Mouse (Mus musculus) kidney, postnatal 0 days (tissue): Measurements from ENCODE around the gene Dusp28. TPM values are rescaled to one million over a fixed set of nuclear protein-coding genes. Genes with fewer than 3 reads are reported as not detected.
A peak's percentile ranks its signal among the peaks of the same experiment; 100 is the strongest.

ENCODE experiments used
- ATAC-seq: fragments of 200-750 bp; cut with Nextera tagmentation; replicated peaks from 2 replicates; pipeline ENCODE4 v1.8.0; 2017; ENCODE audit warnings: low read depth, moderate number of reproducible peaks, moderate TSS enrichment, moderate library complexity; ENCODE audit not compliant: low FRiP score
- DNase-seq: peaks from one replicate; pipeline ENCODE4 v3.0.0-alpha.2; 2016; ENCODE audit warnings: low spot score
- H3K27ac ChIP-seq: fragments of 300-500 bp; sonication (generic); 2 replicates; pipeline ENCODE4 v1.5.1; 2014; ENCODE audit warnings: mild to moderate bottlenecking
- H3K27me3 ChIP-seq: fragments of 300-500 bp; sonication (generic); 2 replicates; pipeline ENCODE4 v1.6.1; 2014; ENCODE audit warnings: low read length, mixed read lengths; ENCODE audit not compliant: insufficient read depth
- H3K36me3 ChIP-seq: fragments of 300-500 bp; sonication (generic); 2 replicates; pipeline ENCODE4 v1.6.1; 2014; ENCODE audit warnings: low read length, mixed read lengths; ENCODE audit not compliant: insufficient read depth
- H3K4me1 ChIP-seq: fragments of 300-500 bp; sonication (generic); replicated peaks from 2 replicates; pipeline ENCODE4 v1.6.1; 2014; ENCODE audit warnings: antibody characterized with exemption, low read length, mixed read lengths; ENCODE audit not compliant: insufficient read depth
- H3K4me2 ChIP-seq: fragments of 300-500 bp; sonication (generic); 2 replicates; pipeline ENCODE4 v1.6.1; 2014; ENCODE audit warnings: mild to moderate bottlenecking, low read length, moderate library complexity, mixed read lengths
- H3K4me3 ChIP-seq: fragments of 300-500 bp; sonication (generic); replicated peaks from 2 replicates; pipeline ENCODE4 v1.5.1; 2014; ENCODE audit warnings: low read depth, low read length
- H3K9ac ChIP-seq: fragments of 300-500 bp; sonication (generic); 2 replicates; pipeline ENCODE4 v1.6.1; 2014; ENCODE audit warnings: low read depth, low read length
- H3K9me3 ChIP-seq: fragments of 300-500 bp; sonication (generic); replicated peaks from 2 replicates; pipeline ENCODE4 v1.6.1; 2016; ENCODE audit warnings: low read length, inconsistent platforms, mixed read lengths
- CTCF ChIP-seq: IDR thresholded peaks from 2 replicates; pipeline ENCODE4 v1.5.1; 2016; ENCODE audit warnings: antibody characterized with exemption, low read depth, mild to moderate bottlenecking, moderate library complexity
- WGBS: fragments of 180-500 bp; shearing (Covaris S2); extraction: QIAGEN DNeasy Blood & Tissue Kit; methylation state at CpG from one replicate; pipeline ENCODE4 v1.1.7; 2014; 5-methylcytosine and 5-hydroxymethylcytosine counted together
- polyA plus RNA-seq: library from polyadenylated mRNA; unstranded; fragments of >200 nt; fragmentation: Nextera tagmentation; extraction: Ambion mirVana; gene quantifications from 2 replicates; pipeline ENCODE4 v1.2.1, GENCODE M21; 2015

Dusp28 gene
- polyA plus RNA-seq, 1 experiment from 2014 or later = 22.3 TPM

DNA sequence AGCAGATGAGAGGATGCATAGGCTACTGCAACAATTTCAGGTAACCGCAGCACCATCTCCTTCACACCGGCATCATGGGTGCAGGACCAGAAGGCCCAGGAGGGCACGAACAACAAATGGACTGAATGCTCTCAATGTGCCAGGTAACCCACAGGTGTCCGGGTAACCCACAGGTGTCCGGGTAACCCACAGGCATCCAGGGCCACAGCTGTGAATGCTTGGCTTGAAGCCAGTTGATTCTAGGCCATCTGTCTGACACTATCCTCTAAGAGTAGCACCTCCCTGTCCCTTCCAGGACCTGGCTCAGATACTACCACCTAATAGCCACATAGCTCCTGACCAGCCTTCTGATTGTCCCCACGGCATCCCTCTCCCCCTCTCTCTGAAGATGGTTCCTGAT, 24.8 kb upstream of the Dusp28 start:
- WGBS = 90% methylated on average over 6 of the region's 6 CpGs

GRCm38 (mm10) chr1:92888901-92889655, 17.7 kb upstream of the Dusp28 start:
- Histone ChIP-seq H3K4me2 (no peak overlapping the region), H3K9ac (no peak overlapping the region), H3K27ac (no peak overlapping the region), H3K4me1 (no peaks in the 10 kb centered on the region), H3K27me3 (no peaks in the 10 kb centered on the region), H3K9me3 (no peaks in the 10 kb centered on the region), H3K36me3 (no peaks in the 10 kb centered on the region), H3K4me3 (no peak overlapping the region)
- no peak for DNase-seq
- WGBS = 69% methylated on average over 7 of the region's 7 CpGs
- no peak for TF ChIP-seq CTCF
- no peak for ATAC-seq

More for the DNA sequence above, 24.8 kb upstream of the Dusp28 start:
- H3K9ac ChIP-seq = no peak overlapping the region
- no peak for DNase-seq
- no peak for ATAC-seq
- H3K27ac ChIP-seq = no peak overlapping the region
- no peak overlapping the region for H3K4me2 ChIP-seq
- no peaks in the 10 kb centered on the region for H3K27me3 ChIP-seq
- H3K36me3 ChIP-seq = no peaks in the 10 kb centered on the region
- H3K9me3 ChIP-seq = no peaks in the 10 kb centered on the region
- no peak overlapping the region for H3K4me3 ChIP-seq
- TF ChIP-seq CTCF = no peak
- H3K4me1 ChIP-seq = no peaks in the 10 kb centered on the region

DNA sequence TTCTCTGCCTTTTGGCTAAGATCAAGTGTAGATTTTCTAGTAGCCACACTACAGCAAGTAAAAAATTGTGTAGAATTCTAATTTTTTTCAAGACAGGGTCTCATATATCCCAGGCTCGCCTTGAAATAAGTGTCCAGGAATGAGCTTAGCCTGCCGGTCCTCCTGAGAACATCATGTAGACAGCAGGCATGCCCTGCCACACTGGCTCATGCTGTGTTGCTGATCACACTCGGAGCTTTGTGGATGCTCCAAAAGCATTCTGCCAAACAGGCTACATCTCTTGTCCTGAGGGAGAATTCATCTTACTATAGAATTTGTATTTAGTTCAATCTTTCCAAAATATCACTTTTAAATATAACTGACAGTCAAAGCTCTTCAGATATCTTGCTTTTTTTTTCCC, 14.0 kb upstream of the Dusp28 start:
- Histone ChIP-seq H3K27me3 (no peaks in the 10 kb centered on the region), H3K36me3 (no peaks in the 10 kb centered on the region), H3K9me3 (no peaks in the 10 kb centered on the region), H3K4me2 (no peak overlapping the region), H3K4me3 (no peak overlapping the region), H3K9ac (no peak overlapping the region), H3K4me1 (no peaks in the 10 kb centered on the region), H3K27ac (no peak overlapping the region)
- no peak for DNase-seq
- no peak for TF ChIP-seq CTCF
- WGBS = 66% methylated on average over 3 of the region's 3 CpGs
- no peak for ATAC-seq

DNA sequence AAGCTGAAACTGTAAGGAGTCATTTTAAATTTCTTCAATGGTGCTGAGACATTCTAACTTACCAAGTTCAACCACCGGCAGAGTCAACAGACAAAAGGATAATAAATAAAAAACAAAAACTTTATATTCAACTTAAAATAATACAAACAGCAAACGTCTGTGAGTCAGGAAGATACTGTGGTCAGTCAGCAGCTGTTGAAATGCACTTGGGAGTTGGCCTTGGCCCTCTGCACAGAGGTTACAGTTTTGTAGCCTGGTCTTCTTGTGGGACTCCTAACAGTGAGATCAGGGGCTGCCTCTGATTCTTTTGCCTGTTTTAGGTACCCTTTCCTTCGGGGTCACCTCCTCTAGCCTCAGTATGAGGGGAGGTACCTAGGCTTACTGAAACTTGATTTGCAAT, 12.9 kb upstream of the Dusp28 start:
- 60% methylated on average over 3 of the region's 3 CpGs for WGBS
- ATAC-seq = no peak
- no peak for TF ChIP-seq CTCF
- no peak for DNase-seq
- Histone ChIP-seq H3K27ac (no peak overlapping the region), H3K4me1 (no peaks in the 10 kb centered on the region), H3K4me3 (no peak overlapping the region), H3K36me3 (no peaks in the 10 kb centered on the region), H3K27me3 (no peaks in the 10 kb centered on the region), H3K9ac (no peak overlapping the region), H3K9me3 (no peaks in the 10 kb centered on the region), H3K4me2 (no peak overlapping the region)

DNA sequence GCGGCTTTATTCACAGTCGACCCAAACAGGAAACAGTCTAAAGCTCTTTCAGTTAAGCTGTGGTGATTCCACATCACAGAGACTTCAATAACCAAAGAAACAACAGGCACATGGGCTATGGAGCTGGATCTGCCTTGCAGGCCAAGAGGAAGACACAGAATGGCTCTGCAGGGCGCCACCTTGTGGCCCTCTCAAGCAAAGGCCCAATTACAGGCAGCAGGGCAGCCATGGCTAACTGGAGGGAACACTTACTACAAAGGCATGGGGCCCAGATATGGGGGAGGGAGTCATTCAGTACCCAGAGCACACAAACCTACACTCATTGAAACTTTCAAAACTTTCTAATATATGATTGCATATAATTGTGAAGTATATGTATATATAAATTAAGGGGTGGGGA, 11.7 kb upstream of the Dusp28 start:
- no peak overlapping the region for H3K4me3 ChIP-seq
- peak; percentile 21; the same call in 1 of the 2 replicates for ATAC-seq
- no peak overlapping the region for H3K4me2 ChIP-seq
- no peaks in the 10 kb centered on the region for H3K36me3 ChIP-seq
- H3K9me3 ChIP-seq = no peaks in the 10 kb centered on the region
- no peak overlapping the region for H3K27ac ChIP-seq
- TF ChIP-seq CTCF = peak; percentile 94
- DNase-seq = peak; percentile 89
- H3K4me1 ChIP-seq = no peaks in the 10 kb centered on the region
- 15% methylated on average over 3 of the region's 3 CpGs for WGBS
- no peaks in the 10 kb centered on the region for H3K27me3 ChIP-seq
- H3K9ac ChIP-seq = no peak overlapping the region

DNA sequence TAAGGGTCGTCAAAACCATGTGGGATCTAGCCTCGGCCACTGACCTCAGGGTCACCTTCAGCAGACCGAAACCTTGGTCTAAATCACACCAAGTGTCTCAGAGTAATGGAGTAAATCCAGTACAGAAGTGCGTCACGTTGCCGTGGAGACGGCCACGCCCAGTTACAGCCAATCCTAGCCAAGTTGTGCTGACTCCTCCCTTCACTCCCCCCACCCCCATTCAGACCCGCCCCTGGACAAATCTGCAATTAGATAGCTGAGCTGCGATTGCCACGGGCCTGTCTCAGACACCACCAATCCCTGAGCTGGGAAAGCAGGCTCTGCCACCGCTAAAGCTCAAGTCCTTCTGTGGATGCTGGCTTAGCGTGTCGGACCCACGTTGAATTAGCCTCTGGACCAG, 4.0 kb upstream of the Dusp28 start, which contains the start of gene Ankmy1:
Ankmy1 (minus strand) TSS at position 121 of the 400 bp plus-strand sequence.
- ATAC-seq = peak; percentile 63
- no peaks in the 10 kb centered on the region for H3K27me3 ChIP-seq
- H3K36me3 ChIP-seq = no peaks in the 10 kb centered on the region

DNA sequence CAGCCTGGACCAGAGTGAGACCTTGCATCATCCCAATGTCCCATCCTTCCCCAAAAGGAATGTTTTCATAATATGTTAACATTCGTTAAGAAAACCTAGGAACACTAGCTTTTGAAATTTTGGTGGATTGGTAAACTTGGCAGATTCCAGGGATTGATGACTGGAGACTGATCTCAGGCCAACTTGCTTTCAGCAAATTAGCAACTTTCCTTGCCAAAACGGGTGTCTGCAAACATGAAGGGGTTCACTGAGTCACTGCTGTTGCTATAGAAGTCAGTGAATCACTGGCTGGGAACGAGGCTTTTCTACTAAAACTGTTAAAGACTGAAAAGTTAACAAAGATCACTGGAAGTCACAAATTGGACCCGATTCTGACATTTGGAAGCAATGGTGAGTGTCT, 3.2 kb upstream of the Dusp28 start:
- no peak for TF ChIP-seq CTCF
- 0 out of 2 replicates have a peak, but pooled peaks cover 10% of the 10 kb centered on the region for H3K4me1 ChIP-seq
- no peaks in the 10 kb centered on the region for H3K27me3 ChIP-seq
- DNase-seq = no peak
- no peak overlapping the region for H3K4me3 ChIP-seq
- ATAC-seq = no peak
- no peak overlapping the region for H3K4me2 ChIP-seq
- H3K9me3 ChIP-seq = no peaks in the 10 kb centered on the region
- WGBS = 65% methylated on average over 4 of the region's 4 CpGs
- H3K27ac ChIP-seq = no peak overlapping the region
- H3K9ac ChIP-seq = no peak overlapping the region
- H3K36me3 ChIP-seq = no peaks in the 10 kb centered on the region

More for the DNA sequence above, 4.0 kb upstream of the Dusp28 start, which contains the start of gene Ankmy1:
- Histone ChIP-seq H3K9me3 (no peaks in the 10 kb centered on the region), H3K4me3 (peak within 1 kb of the TSS; percentile 4; the same call in 1 of the 2 replicates), H3K4me1 (0 out of 2 replicates have a peak, but pooled peaks cover 7% of the 10 kb centered on the region), H3K27ac (no peak within 1 kb of the TSS), H3K4me2 (peak within 1 kb of the TSS; percentile 52), H3K9ac (no peak within 1 kb of the TSS)
- TF ChIP-seq CTCF = no peak
- 1% methylated on average over 15 of the region's 15 CpGs for WGBS
- DNase-seq = peak; percentile 85
